Mouse (Mus musculus): ENCODE measurements around the gene Anp32a. TPM values are rescaled to one million over a fixed set of nuclear protein-coding genes. Genes with fewer than 3 reads are reported as not detected.

Gene Anp32a
- total and polyA plus RNA-seq, 2 experiments from 2014 or later, result 20.8 to 127 TPM

- Histone ChIP-seq H3K9me3 (replicated peaks; ENCODE audit: control insufficient read depth, low read length) (no peaks in the 10 kb centered on the region), H3K27me3 (ENCODE audit: control insufficient read depth, insufficient read depth, low read length) (no peaks in the 10 kb centered on the region), H3K4me2 (ENCODE audit: low read depth, low read length) (peak overlapping the region; percentile 19; the same call in 1 of the 2 replicates), H3K36me3 (replicated peaks; ENCODE audit: control insufficient read depth, insufficient read depth, low read length) (peaks cover 45% of the 10 kb centered on the region), H3K9ac (replicated peaks; ENCODE audit: low read depth, low read length) (no peak overlapping the region), H3K4me3 (ENCODE audit: low read depth, low read length) (no peak overlapping the region), H3K4me1 (ENCODE audit: control insufficient read depth, insufficient read depth) (peaks cover 13% of the 10 kb centered on the region; the same call in 1 of the 2 replicates), H3K27ac (ENCODE audit: low read depth) (peak overlapping the region; percentile 59)
- ATAC-seq (ENCODE audit: insufficient read depth, low read depth) (no peak), DNase-seq (ENCODE audit: low spot score) (no peak)
- no peak for TF ChIP-seq EP300 (IDR thresholded peaks at IDR 0.05; ENCODE audit: low read depth)
- TF ChIP-seq CTCF (IDR thresholded peaks at IDR 0.05; ENCODE audit: low read depth), result no peak
- 56% methylated on average over 3 of the region's 3 CpGs for WGBS
Measured at GRCm38 (mm10) chr9:62374276-62374675, 33.2 kb downstream of the Anp32a start.

- TF ChIP-seq EP300 (IDR thresholded peaks at IDR 0.05; ENCODE audit: low read depth) (no peak), CTCF (IDR thresholded peaks at IDR 0.05; ENCODE audit: low read depth) (no peak)
- no peaks in the 10 kb centered on the region for H3K27me3 ChIP-seq (ENCODE audit: control insufficient read depth, insufficient read depth, low read length)
- no peak overlapping the region for H3K9ac ChIP-seq (replicated peaks; ENCODE audit: low read depth, low read length)
- no peak overlapping the region for H3K4me3 ChIP-seq (ENCODE audit: low read depth, low read length)
- H3K4me1 ChIP-seq (ENCODE audit: control insufficient read depth, insufficient read depth), result peaks cover 21% of the 10 kb centered on the region
- H3K27ac ChIP-seq (ENCODE audit: low read depth), result no peak overlapping the region
- WGBS, result 88% methylated on average over 10 of the region's 10 CpGs
- no peak for ATAC-seq (ENCODE audit: insufficient read depth, low read depth)
- DNase-seq (ENCODE audit: low spot score), result no peak
- H3K36me3 ChIP-seq (replicated peaks; ENCODE audit: control insufficient read depth, insufficient read depth, low read length), result peaks cover 55% of the 10 kb centered on the region
- H3K9me3 ChIP-seq (replicated peaks; ENCODE audit: control insufficient read depth, low read length), result no peaks in the 10 kb centered on the region
- no peak overlapping the region for H3K4me2 ChIP-seq (ENCODE audit: low read depth, low read length)
Measured at GRCm38 (mm10) chr9:62377897-62378296, 36.8 kb downstream of the Anp32a start.

- Histone ChIP-seq H3K4me1 (ENCODE audit: control insufficient read depth, insufficient read depth) (peaks cover 21% of the 10 kb centered on the region), H3K27me3 (ENCODE audit: control insufficient read depth, insufficient read depth, low read length) (no peaks in the 10 kb centered on the region), H3K9me3 (replicated peaks; ENCODE audit: control insufficient read depth, low read length) (no peaks in the 10 kb centered on the region), H3K27ac (ENCODE audit: low read depth) (peak overlapping the region; percentile 75), H3K9ac (replicated peaks; ENCODE audit: low read depth, low read length) (no peak overlapping the region), H3K4me3 (ENCODE audit: low read depth, low read length) (no peak overlapping the region), H3K4me2 (ENCODE audit: low read depth, low read length) (no peak overlapping the region), H3K36me3 (replicated peaks; ENCODE audit: control insufficient read depth, insufficient read depth, low read length) (peaks cover 43% of the 10 kb centered on the region)
- no peak for TF ChIP-seq EP300 (IDR thresholded peaks at IDR 0.05; ENCODE audit: low read depth)
- ATAC-seq (ENCODE audit: insufficient read depth, low read depth), result no peak
- no peak for DNase-seq (ENCODE audit: low spot score)
- WGBS, result 62% methylated on average over 5 of the region's 5 CpGs
Measured at GRCm38 (mm10) chr9:62380351-62380750, 39.3 kb downstream of the Anp32a start.

GRCm38 (mm10) chr9:62381402-62381913, 40.4 kb downstream of the Anp32a start:
- H3K36me3 ChIP-seq (replicated peaks; ENCODE audit: control insufficient read depth, insufficient read depth, low read length), result peaks cover 32% of the 10 kb centered on the region
- 12% methylated on average over 8 of the region's 8 CpGs for WGBS
- H3K4me3 ChIP-seq (ENCODE audit: low read depth, low read length), result no peak overlapping the region
- H3K27me3 ChIP-seq (ENCODE audit: control insufficient read depth, insufficient read depth, low read length), result no peaks in the 10 kb centered on the region
- peak; percentile 59; the same call in 1 of the 2 replicates for TF ChIP-seq EP300 (IDR thresholded peaks at IDR 0.05; ENCODE audit: low read depth)
- no peak for TF ChIP-seq CTCF (IDR thresholded peaks at IDR 0.05; ENCODE audit: low read depth)
- peaks cover 21% of the 10 kb centered on the region for H3K4me1 ChIP-seq (ENCODE audit: control insufficient read depth, insufficient read depth)
- no peak overlapping the region for H3K9ac ChIP-seq (replicated peaks; ENCODE audit: low read depth, low read length)
- no peak overlapping the region for H3K4me2 ChIP-seq (ENCODE audit: low read depth, low read length)
- H3K27ac ChIP-seq (ENCODE audit: low read depth), result peak overlapping the region; percentile 75
- H3K9me3 ChIP-seq (replicated peaks; ENCODE audit: control insufficient read depth, low read length), result no peaks in the 10 kb centered on the region
- ATAC-seq (ENCODE audit: insufficient read depth, low read depth), result peak; percentile 75
- DNase-seq (ENCODE audit: low spot score), result peak; percentile 77

- DNase-seq (ENCODE audit: low spot score), result peak; percentile 11
- TF ChIP-seq EP300 (IDR thresholded peaks at IDR 0.05; ENCODE audit: low read depth) (no peak), CTCF (IDR thresholded peaks at IDR 0.05; ENCODE audit: low read depth) (no peak)
- no peak overlapping the region for H3K4me2 ChIP-seq (ENCODE audit: low read depth, low read length)
- H3K27ac ChIP-seq (ENCODE audit: low read depth), result peak overlapping the region; percentile 75
- H3K9me3 ChIP-seq (replicated peaks; ENCODE audit: control insufficient read depth, low read length), result no peaks in the 10 kb centered on the region
- no peaks in the 10 kb centered on the region for H3K27me3 ChIP-seq (ENCODE audit: control insufficient read depth, insufficient read depth, low read length)
- 64% methylated on average over 10 of the region's 10 CpGs for WGBS
- no peak overlapping the region for H3K9ac ChIP-seq (replicated peaks; ENCODE audit: low read depth, low read length)
- no peak overlapping the region for H3K4me3 ChIP-seq (ENCODE audit: low read depth, low read length)
- peaks cover 21% of the 10 kb centered on the region for H3K4me1 ChIP-seq (ENCODE audit: control insufficient read depth, insufficient read depth)
- no peak for ATAC-seq (ENCODE audit: insufficient read depth, low read depth)
- peaks cover 22% of the 10 kb centered on the region for H3K36me3 ChIP-seq (replicated peaks; ENCODE audit: control insufficient read depth, insufficient read depth, low read length)
Measured at GRCm38 (mm10) chr9:62382519-62383084, 41.5 kb downstream of the Anp32a start.

GRCm38 (mm10) chr9:62385062-62385461, 44.0 kb downstream of the Anp32a start:
- WGBS, result 62% methylated on average over 6 of the region's 6 CpGs
- H3K9me3 ChIP-seq (replicated peaks; ENCODE audit: control insufficient read depth, low read length), result no peaks in the 10 kb centered on the region
- H3K36me3 ChIP-seq (replicated peaks; ENCODE audit: control insufficient read depth, insufficient read depth, low read length), result peaks cover 2% of the 10 kb centered on the region; the same call in 1 of the 2 replicates
- H3K4me3 ChIP-seq (ENCODE audit: low read depth, low read length), result no peak overlapping the region
- peaks cover 21% of the 10 kb centered on the region for H3K4me1 ChIP-seq (ENCODE audit: control insufficient read depth, insufficient read depth)
- H3K9ac ChIP-seq (replicated peaks; ENCODE audit: low read depth, low read length), result no peak overlapping the region
- TF ChIP-seq EP300 (IDR thresholded peaks at IDR 0.05; ENCODE audit: low read depth) (no peak), CTCF (IDR thresholded peaks at IDR 0.05; ENCODE audit: low read depth) (no peak)
- no peaks in the 10 kb centered on the region for H3K27me3 ChIP-seq (ENCODE audit: control insufficient read depth, insufficient read depth, low read length)
- no peak overlapping the region for H3K27ac ChIP-seq (ENCODE audit: low read depth)
- no peak for DNase-seq (ENCODE audit: low spot score)
- no peak for ATAC-seq (ENCODE audit: insufficient read depth, low read depth)
- H3K4me2 ChIP-seq (ENCODE audit: low read depth, low read length), result no peak overlapping the region

Data from heart, postnatal 0 days (tissue).